Mouse (Mus musculus): Measurements from ENCODE around the gene Rbm38. TPM values are rescaled to one million over a fixed set of nuclear protein-coding genes. Genes with fewer than 3 reads are reported as not detected.
A peak's percentile ranks its signal among the peaks of the same experiment; 100 is the strongest.

Gene Rbm38
- polyA plus RNA-seq, 1 experiment from 2014 or later = 146 TPM

GRCm38 (mm10) chr2:173053846-173054245, 33.5 kb downstream of the Rbm38 start:
- H3K9me3 ChIP-seq (replicated peaks; ENCODE audit: control insufficient read depth, low read length) = no peaks in the 10 kb centered on the region
- 67% methylated on average over 6 of the region's 6 CpGs for WGBS
- H3K4me3 ChIP-seq (ENCODE audit: low read length) = no peak overlapping the region
- H3K27ac ChIP-seq (ENCODE audit: low read length) = no peak overlapping the region
- H3K9ac ChIP-seq (ENCODE audit: low read length) = 0 out of 2 replicates have a peak overlapping the region, but pooled peaks have one; percentile 17
- no peak overlapping the region for H3K4me2 ChIP-seq (ENCODE audit: low read depth, low read length)
- H3K4me1 ChIP-seq (ENCODE audit: control insufficient read depth, insufficient read depth, low read length) = peaks cover 45% of the 10 kb centered on the region
- ATAC-seq (replicated peaks; ENCODE audit: extremely low read depth, insufficient read depth, low FRiP score) = no peak
- no peaks in the 10 kb centered on the region for H3K36me3 ChIP-seq (ENCODE audit: control insufficient read depth, insufficient read depth)
- no peaks in the 10 kb centered on the region for H3K27me3 ChIP-seq (ENCODE audit: control insufficient read depth, insufficient read depth, low read length)

DNA sequence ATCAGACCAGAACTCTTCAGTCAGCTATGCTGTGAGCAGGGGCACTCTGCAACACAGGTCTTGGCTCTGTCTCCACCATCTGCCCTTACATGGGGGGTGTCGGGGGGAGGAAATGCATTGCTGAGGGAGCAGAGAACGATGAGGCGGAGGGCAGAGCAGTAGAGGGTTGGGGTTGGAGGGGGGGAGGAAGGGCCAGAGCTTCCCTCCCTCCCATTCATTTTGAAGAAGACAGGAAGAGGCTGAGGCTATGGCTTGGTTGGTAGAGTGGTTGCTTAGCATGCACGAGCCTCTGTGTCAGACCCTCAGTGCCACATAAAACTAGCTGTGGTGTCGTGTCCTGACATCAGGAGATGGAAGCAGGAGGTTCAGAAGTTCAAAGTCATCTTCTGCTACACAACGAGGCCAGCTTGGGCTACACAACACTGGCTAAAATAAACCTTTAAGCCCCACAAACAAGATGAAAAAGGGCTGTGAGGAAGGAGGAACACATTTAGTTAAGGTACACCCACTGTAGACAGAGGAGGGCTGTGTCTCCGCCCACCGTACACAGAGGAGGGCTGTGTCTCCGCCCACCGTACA, 36.1 kb downstream of the Rbm38 start:
- Histone ChIP-seq H3K27me3 (ENCODE audit: control insufficient read depth, insufficient read depth, low read length) (no peaks in the 10 kb centered on the region), H3K4me3 (ENCODE audit: low read length) (no peak overlapping the region), H3K9me3 (replicated peaks; ENCODE audit: control insufficient read depth, low read length) (no peaks in the 10 kb centered on the region), H3K4me2 (ENCODE audit: low read depth, low read length) (no peak overlapping the region), H3K27ac (ENCODE audit: low read length) (no peak overlapping the region), H3K36me3 (ENCODE audit: control insufficient read depth, insufficient read depth) (no peaks in the 10 kb centered on the region), H3K9ac (ENCODE audit: low read length) (no peak overlapping the region), H3K4me1 (ENCODE audit: control insufficient read depth, insufficient read depth, low read length) (peaks cover 41% of the 10 kb centered on the region)
- ATAC-seq (replicated peaks; ENCODE audit: extremely low read depth, insufficient read depth, low FRiP score) = no peak
- 73% methylated on average over 10 of the region's 10 CpGs for WGBS

- H3K9ac ChIP-seq (ENCODE audit: low read length) = no peak overlapping the region
- 65% methylated on average over 11 of the region's 11 CpGs for WGBS
- no peaks in the 10 kb centered on the region for H3K36me3 ChIP-seq (ENCODE audit: control insufficient read depth, insufficient read depth)
- no peaks in the 10 kb centered on the region for H3K27me3 ChIP-seq (ENCODE audit: control insufficient read depth, insufficient read depth, low read length)
- no peaks in the 10 kb centered on the region for H3K9me3 ChIP-seq (replicated peaks; ENCODE audit: control insufficient read depth, low read length)
- H3K4me3 ChIP-seq (ENCODE audit: low read length) = no peak overlapping the region
- H3K4me2 ChIP-seq (ENCODE audit: low read depth, low read length) = no peak overlapping the region
- peak overlapping the region; percentile 77 for H3K27ac ChIP-seq (ENCODE audit: low read length)
- ATAC-seq (replicated peaks; ENCODE audit: extremely low read depth, insufficient read depth, low FRiP score) = no peak
- peaks cover 46% of the 10 kb centered on the region for H3K4me1 ChIP-seq (ENCODE audit: control insufficient read depth, insufficient read depth, low read length)
Measured at GRCm38 (mm10) chr2:173056882-173057315, 36.6 kb downstream of the Rbm38 start.

DNA sequence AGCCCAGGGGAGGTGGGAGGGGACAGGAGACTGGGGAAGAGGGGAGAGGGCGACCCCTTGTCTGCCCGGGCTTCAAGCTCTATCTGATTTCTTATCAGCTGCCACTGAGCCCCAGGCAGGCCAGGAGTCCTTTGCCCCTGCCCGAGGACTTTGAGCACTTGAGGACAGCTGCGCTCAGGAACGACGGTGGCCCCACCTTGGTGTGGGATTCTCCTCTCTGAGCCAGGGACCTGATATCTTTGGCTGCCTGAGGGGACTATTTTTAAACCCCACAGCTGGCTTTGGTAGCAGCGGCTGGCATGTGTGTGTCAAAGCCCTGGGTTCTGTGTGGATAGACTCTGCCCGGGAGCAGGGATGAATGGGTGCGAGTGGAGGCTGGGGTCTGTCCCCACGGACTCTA, 37.3 kb downstream of the Rbm38 start:
- Histone ChIP-seq H3K27ac (ENCODE audit: low read length) (peak overlapping the region; percentile 77), H3K36me3 (ENCODE audit: control insufficient read depth, insufficient read depth) (no peaks in the 10 kb centered on the region), H3K9ac (ENCODE audit: low read length) (peak overlapping the region; percentile 4; the same call in 1 of the 2 replicates), H3K27me3 (ENCODE audit: control insufficient read depth, insufficient read depth, low read length) (no peaks in the 10 kb centered on the region), H3K4me2 (ENCODE audit: low read depth, low read length) (peak overlapping the region; percentile 37), H3K4me1 (ENCODE audit: control insufficient read depth, insufficient read depth, low read length) (peaks cover 47% of the 10 kb centered on the region), H3K9me3 (replicated peaks; ENCODE audit: control insufficient read depth, low read length) (no peaks in the 10 kb centered on the region), H3K4me3 (ENCODE audit: low read length) (no peak overlapping the region)
- 13% methylated on average over 10 of the region's 10 CpGs for WGBS
- ATAC-seq (replicated peaks; ENCODE audit: extremely low read depth, insufficient read depth, low FRiP score) = peak; percentile 49

- no peak overlapping the region for H3K4me2 ChIP-seq (ENCODE audit: low read depth, low read length)
- no peak for ATAC-seq (replicated peaks; ENCODE audit: extremely low read depth, insufficient read depth, low FRiP score)
- no peak overlapping the region for H3K4me3 ChIP-seq (ENCODE audit: low read length)
- peaks cover 41% of the 10 kb centered on the region for H3K4me1 ChIP-seq (ENCODE audit: control insufficient read depth, insufficient read depth, low read length)
- no peaks in the 10 kb centered on the region for H3K27me3 ChIP-seq (ENCODE audit: control insufficient read depth, insufficient read depth, low read length)
- H3K27ac ChIP-seq (ENCODE audit: low read length) = peak overlapping the region; percentile 77
- H3K9ac ChIP-seq (ENCODE audit: low read length) = peak overlapping the region; percentile 1; the same call in 1 of the 2 replicates
- H3K36me3 ChIP-seq (ENCODE audit: control insufficient read depth, insufficient read depth) = no peaks in the 10 kb centered on the region
- WGBS = 28% methylated on average over 11 of the region's 11 CpGs
- no peaks in the 10 kb centered on the region for H3K9me3 ChIP-seq (replicated peaks; ENCODE audit: control insufficient read depth, low read length)
Measured at GRCm38 (mm10) chr2:173058263-173058662, 38.0 kb downstream of the Rbm38 start.

GRCm38 (mm10) chr2:173060450-173060849, 40.2 kb downstream of the Rbm38 start:
- ATAC-seq (replicated peaks; ENCODE audit: extremely low read depth, insufficient read depth, low FRiP score) = no peak
- Histone ChIP-seq H3K9me3 (replicated peaks; ENCODE audit: control insufficient read depth, low read length) (no peaks in the 10 kb centered on the region), H3K27me3 (ENCODE audit: control insufficient read depth, insufficient read depth, low read length) (no peaks in the 10 kb centered on the region), H3K4me3 (ENCODE audit: low read length) (no peak overlapping the region), H3K9ac (ENCODE audit: low read length) (peak overlapping the region; percentile 36; the same call in 1 of the 2 replicates), H3K27ac (ENCODE audit: low read length) (peak overlapping the region; percentile 73), H3K36me3 (ENCODE audit: control insufficient read depth, insufficient read depth) (no peaks in the 10 kb centered on the region), H3K4me2 (ENCODE audit: low read depth, low read length) (no peak overlapping the region), H3K4me1 (ENCODE audit: control insufficient read depth, insufficient read depth, low read length) (peaks cover 39% of the 10 kb centered on the region)
- WGBS = 40% methylated on average over 9 of the region's 9 CpGs

- WGBS = 56% methylated on average over 15 of the region's 15 CpGs
- Histone ChIP-seq H3K4me2 (ENCODE audit: low read depth, low read length) (no peak overlapping the region), H3K4me1 (ENCODE audit: control insufficient read depth, insufficient read depth, low read length) (peaks cover 39% of the 10 kb centered on the region), H3K36me3 (ENCODE audit: control insufficient read depth, insufficient read depth) (no peaks in the 10 kb centered on the region), H3K4me3 (ENCODE audit: low read length) (no peak overlapping the region), H3K9me3 (replicated peaks; ENCODE audit: control insufficient read depth, low read length) (no peaks in the 10 kb centered on the region), H3K9ac (ENCODE audit: low read length) (no peak overlapping the region), H3K27me3 (ENCODE audit: control insufficient read depth, insufficient read depth, low read length) (no peaks in the 10 kb centered on the region), H3K27ac (ENCODE audit: low read length) (no peak overlapping the region)
- ATAC-seq (replicated peaks; ENCODE audit: extremely low read depth, insufficient read depth, low FRiP score) = no peak
Measured at GRCm38 (mm10) chr2:173061443-173062351, 41.4 kb downstream of the Rbm38 start.

- Histone ChIP-seq H3K27ac (ENCODE audit: low read length) (no peak overlapping the region), H3K9me3 (replicated peaks; ENCODE audit: control insufficient read depth, low read length) (no peaks in the 10 kb centered on the region; the same call in 1 of the 2 replicates), H3K4me3 (ENCODE audit: low read length) (no peak overlapping the region), H3K36me3 (ENCODE audit: control insufficient read depth, insufficient read depth) (no peaks in the 10 kb centered on the region), H3K9ac (ENCODE audit: low read length) (no peak overlapping the region), H3K27me3 (ENCODE audit: control insufficient read depth, insufficient read depth, low read length) (no peaks in the 10 kb centered on the region), H3K4me1 (ENCODE audit: control insufficient read depth, insufficient read depth, low read length) (peaks cover 27% of the 10 kb centered on the region), H3K4me2 (ENCODE audit: low read depth, low read length) (no peak overlapping the region)
- no peak for ATAC-seq (replicated peaks; ENCODE audit: extremely low read depth, insufficient read depth, low FRiP score)
- 50% methylated on average over 1 of the region's 1 CpGs for WGBS
Measured at GRCm38 (mm10) chr2:173063219-173063618, 42.9 kb downstream of the Rbm38 start.

DNA sequence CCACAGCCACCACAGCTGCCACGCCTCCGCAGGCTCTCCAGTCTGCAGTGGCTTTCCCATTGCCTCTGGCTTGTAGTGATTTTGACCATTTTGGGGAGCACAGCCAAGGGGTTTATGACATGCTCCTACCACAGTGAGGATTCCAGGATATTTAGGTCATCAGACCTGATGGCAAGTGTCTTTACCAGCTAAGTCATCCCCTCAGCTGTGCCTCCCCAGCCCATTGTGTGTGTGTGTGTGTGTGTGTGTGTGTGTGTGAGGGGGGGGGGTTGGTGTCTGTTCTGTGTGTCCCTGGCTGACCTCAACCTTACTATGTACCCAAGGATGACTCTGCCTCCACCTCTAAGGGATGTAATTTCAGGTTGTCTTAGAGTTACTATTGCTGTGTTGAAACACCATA, 44.6 kb downstream of the Rbm38 start:
- Histone ChIP-seq H3K4me2 (ENCODE audit: low read depth, low read length) (no peak overlapping the region), H3K36me3 (ENCODE audit: control insufficient read depth, insufficient read depth) (no peaks in the 10 kb centered on the region), H3K9me3 (replicated peaks; ENCODE audit: control insufficient read depth, low read length) (no peaks in the 10 kb centered on the region; the same call in 1 of the 2 replicates), H3K9ac (ENCODE audit: low read length) (no peak overlapping the region), H3K27ac (ENCODE audit: low read length) (no peak overlapping the region), H3K4me3 (ENCODE audit: low read length) (no peak overlapping the region), H3K27me3 (ENCODE audit: control insufficient read depth, insufficient read depth, low read length) (no peaks in the 10 kb centered on the region), H3K4me1 (ENCODE audit: control insufficient read depth, insufficient read depth, low read length) (peaks cover 21% of the 10 kb centered on the region)
- ATAC-seq (replicated peaks; ENCODE audit: extremely low read depth, insufficient read depth, low FRiP score) = no peak
- 100% methylated on average over 2 of the region's 2 CpGs for WGBS
